Comparison of ENCODE assay signal across 8 mouse cellular contexts in the genomic region with DNA sequence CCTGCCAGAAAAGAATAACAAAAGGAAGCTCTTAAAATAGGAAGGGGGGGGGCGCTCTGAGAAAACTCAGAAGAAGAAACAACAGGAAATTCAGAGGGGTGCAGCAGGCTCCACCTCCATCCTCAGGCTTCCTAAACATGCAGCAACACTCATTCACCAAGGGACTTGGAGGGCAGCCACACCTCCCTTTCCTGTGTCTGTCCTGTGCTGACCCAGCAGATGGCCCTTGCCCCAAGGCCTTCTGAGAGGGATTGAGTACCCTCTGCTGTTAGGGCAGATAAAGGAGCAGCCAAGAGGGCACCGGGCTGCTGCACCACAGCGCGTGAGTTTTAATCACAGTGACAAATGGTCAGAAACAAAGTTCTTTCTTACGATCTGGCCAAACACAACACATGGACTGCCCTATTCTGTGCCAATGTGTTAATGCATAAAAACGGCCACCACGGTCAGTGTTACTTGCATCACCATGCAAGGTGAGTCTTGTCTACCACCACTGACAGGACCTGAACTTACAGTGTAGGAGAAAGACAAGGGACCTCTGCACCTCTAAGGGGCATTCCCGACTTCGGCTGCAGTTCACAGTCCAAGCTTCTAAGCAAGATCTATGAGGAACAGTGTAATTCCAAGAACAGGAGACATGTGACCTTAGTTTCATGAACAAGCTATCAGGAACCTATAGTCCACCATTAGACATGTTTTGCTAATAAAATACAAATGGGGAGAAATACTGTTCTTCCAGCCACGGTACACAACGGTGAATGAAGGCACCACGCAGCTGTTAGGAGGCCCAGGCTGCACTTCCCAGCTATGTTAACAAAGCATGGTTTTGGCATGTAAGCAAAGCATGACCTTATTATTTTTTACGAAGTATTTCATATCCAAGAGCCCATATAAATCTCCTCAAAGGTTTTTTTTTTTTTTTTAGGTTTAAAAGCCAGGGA.
DNase-seq lines count a peak whose midpoint lies in the region; ATAC-seq lines count a peak whose summit lies in the region.

No protein-coding gene starts in this region.

- peak; percentile 22 for DNase-seq in cerebellum, adult 9-11 months
- DNase-seq in cerebellum, adult 11 months = no peak
- DNase-seq in heart, adult 8-10 months (ENCODE audit: low spot score) = peak; percentile 18
- DNase-seq in kidney, postnatal 14 days = peak; percentile 59
- peak; percentile 10 for DNase-seq in splenic B cell, adult 2 months (ENCODE audit: low read depth, low spot score)
- DNase-seq in layer of hippocampus, adult 8-10 months (ENCODE audit: low spot score in 2 of 2) = no peak
- no peak for DNase-seq in left cerebral cortex, adult 18-20 months (ENCODE audit: low spot score in 2 of 2)

- ATAC-seq in CD4-positive, CD25-positive, alpha-beta regulatory T cell, adult 4 months = peak; percentile 44

- H3K36me3 ChIP-seq in splenic B cell, adult 2 months (ENCODE audit: control insufficient read depth, insufficient read depth, low read length, poor library complexity, severe bottlenecking) = no peaks in the 10 kb centered on the region

- no peaks in the 10 kb centered on the region for H3K27me3 ChIP-seq in splenic B cell, adult 2 months (ENCODE audit: control insufficient read depth, insufficient read depth, low read length, poor library complexity, severe bottlenecking)

Comparison
In these comparisons a context has a peak if more than half of its experiments do, and no peak if none do; other contexts are left out.
1. DNase-seq: peak in cerebellum, adult 9-11 months (single experiment), heart, adult 8-10 months (single experiment), kidney, postnatal 14 days (single experiment) and splenic B cell, adult 2 months (single experiment); none in cerebellum, adult 11 months (single experiment), layer of hippocampus, adult 8-10 months (0 of 2) and left cerebral cortex, adult 18-20 months (0 of 2).